Mouse (Mus musculus) layer of hippocampus, adult 8-10 months (tissue): ENCODE results near the gene Stab1. TPM values are rescaled to one million over a fixed set of nuclear protein-coding genes. Genes with fewer than 3 reads are reported as not detected.

Experiments used
- DNase-seq, 2 experiments: peaks; one replicate each; pipeline ENCODE4 v3.0.0; 2022; ENCODE audit warnings: low spot score in 2 of 2
- total RNA-seq, 4 experiments: library from RNA; stranded (reverse); gene quantifications; 2 replicates each; pipeline ENCODE4 v1.2.4; 2022

Gene Stab1
- 10 to 100 TPM; 17.6 to 27.0 (median 25.1) TPM for total RNA-seq

- no peak for DNase-seq
Observed at GRCm38 (mm10) chr14:31168425-31168824, at the start of gene Stab1. Gene Stab1, minus strand, starts transcription at chr14:31168641.

- DNase-seq = no peak
Observed at GRCm38 (mm10) chr14:31217666-31218065, 49.2 kb upstream of the Stab1 start, which contains the start of gene Sema3g. Gene Sema3g, plus strand, starts transcription at chr14:31217860.

- no peak for DNase-seq
Observed at GRCm38 (mm10) chr14:31216846-31217245, 48.4 kb upstream of the Stab1 start, which contains the start of gene Nisch. Gene Nisch, minus strand, starts transcription at chr14:31216946.

- DNase-seq = peak in 1 of 2 experiments; percentile 44
Observed at GRCm38 (mm10) chr14:31215157-31216002, 46.9 kb upstream of the Stab1 start.

- DNase-seq = no peak
Observed at GRCm38 (mm10) chr14:31214684-31215083, 46.2 kb upstream of the Stab1 start.

- no peak for DNase-seq
Observed at GRCm38 (mm10) chr14:31213868-31214267, 45.4 kb upstream of the Stab1 start.

GRCm38 (mm10) chr14:31212499-31212898, 44.1 kb upstream of the Stab1 start:
- no peak for DNase-seq

- no peak for DNase-seq
Observed at GRCm38 (mm10) chr14:31211854-31212253, 43.4 kb upstream of the Stab1 start.

GRCm38 (mm10) chr14:31209133-31209557, 40.7 kb upstream of the Stab1 start:
- no peak for DNase-seq

GRCm38 (mm10) chr14:31208084-31208483, 39.6 kb upstream of the Stab1 start, which contains the start of gene Tnnc1:
Gene Tnnc1, plus strand, starts transcription at chr14:31208312.
- DNase-seq = no peak

- no peak for DNase-seq
Observed at GRCm38 (mm10) chr14:31207070-31207830, 38.8 kb upstream of the Stab1 start.

GRCm38 (mm10) chr14:31206472-31206981, 38.1 kb upstream of the Stab1 start:
- DNase-seq = peak; percentile 91 to 93

GRCm38 (mm10) chr14:31205562-31206467, 37.4 kb upstream of the Stab1 start:
- peak in 1 of 2 experiments; percentile 38 for DNase-seq

- DNase-seq = no peak
Observed at GRCm38 (mm10) chr14:31205244-31205561, 36.8 kb upstream of the Stab1 start.

- DNase-seq = no peak
Observed at GRCm38 (mm10) chr14:31204844-31205243, 36.4 kb upstream of the Stab1 start.

GRCm38 (mm10) chr14:31200038-31200437, 31.6 kb upstream of the Stab1 start:
- DNase-seq = no peak

GRCm38 (mm10) chr14:31199599-31199998, 31.2 kb upstream of the Stab1 start:
- DNase-seq = no peak

GRCm38 (mm10) chr14:31197547-31198516, 29.4 kb upstream of the Stab1 start:
- no peak for DNase-seq

GRCm38 (mm10) chr14:31195968-31196367, 27.5 kb upstream of the Stab1 start:
- no peak for DNase-seq

GRCm38 (mm10) chr14:31195521-31195920, 27.1 kb upstream of the Stab1 start:
- DNase-seq = no peak
